ENCODE assay signal across 7 mouse cellular contexts in genomic region chr5:137741023-137741931, GRCm38 (mm10). TPM values are rescaled to one million over a fixed set of nuclear protein-coding genes. Genes with fewer than 3 reads are reported as not detected.
A peak's percentile ranks its signal among the peaks of the same experiment; 100 is the strongest.
DNase-seq lines count a peak whose midpoint lies in the region; ATAC-seq lines count a peak whose summit lies in the region.

Gene Nyap1, minus strand, starts transcription at chr5:137741607.

- peak within 1 kb of the TSS; percentile 72 for H3K9ac ChIP-seq in intestine, embryonic 16.5 days (ENCODE audit: low read depth, low read length)
- peak within 1 kb of the TSS; percentile 65 for H3K9ac ChIP-seq in limb, embryonic 11.5 days (ENCODE audit: low read length)
- H3K9ac ChIP-seq in midbrain, embryonic 13.5 days (replicated peaks) = peak within 1 kb of the TSS; percentile 92

- intact Hi-C loops in gastrocnemius, postnatal 14 days (cut with DNase I; ENCODE audit: low total_unique reads) = no loop called here

- under 1% methylated on average over 70 of the region's 71 CpGs for WGBS in intestine, embryonic 16.5 days
- WGBS in limb, embryonic 11.5 days = under 1% methylated on average over 69 of the region's 71 CpGs
- WGBS in midbrain, embryonic 13.5 days = under 1% methylated on average over 68 of the region's 71 CpGs

- no peaks in the 10 kb centered on the region for H3K9me3 ChIP-seq in intestine, embryonic 16.5 days (ENCODE audit: control insufficient read depth, low read length)
- H3K9me3 ChIP-seq in limb, embryonic 11.5 days (ENCODE audit: control insufficient read depth, low read length) = no peaks in the 10 kb centered on the region
- H3K9me3 ChIP-seq in midbrain, embryonic 13.5 days = no peaks in the 10 kb centered on the region

- DNase-seq in adrenal gland, adult 2 months = peak; percentile 85
- DNase-seq in embryo, embryonic 10 days (ENCODE audit: low spot score) = peak; percentile 73
- DNase-seq in gastrocnemius, postnatal 14 days = peak; percentile 71
- peak; percentile 89 for DNase-seq in limb, embryonic 11.5 days (ENCODE audit: low spot score)
- peak; percentile 64 to 80 for DNase-seq in spleen, adult 18-20 months

- peak within 1 kb of the TSS; percentile 89 for H3K4me2 ChIP-seq in intestine, embryonic 16.5 days (ENCODE audit: low read depth, low read length)
- H3K4me2 ChIP-seq in limb, embryonic 11.5 days (ENCODE audit: low read depth, severe bottlenecking) = peak within 1 kb of the TSS; percentile 92
- H3K4me2 ChIP-seq in midbrain, embryonic 13.5 days (replicated peaks) = peak within 1 kb of the TSS; percentile 95

- peak; percentile 82 for ATAC-seq in intestine, embryonic 16.5 days
- peak; percentile 84 for ATAC-seq in limb, embryonic 11.5 days (ENCODE audit: insufficient number of reproducible peaks, low FRiP score, low TSS enrichment, low read depth)
- peak; percentile 82 for ATAC-seq in midbrain, embryonic 13.5 days

- peaks cover 28% of the 10 kb centered on the region for H3K4me1 ChIP-seq in intestine, embryonic 16.5 days (ENCODE audit: control insufficient read depth, insufficient read depth, low read length)
- H3K4me1 ChIP-seq in limb, embryonic 11.5 days (ENCODE audit: control insufficient read depth, insufficient read depth, low read length) = peaks cover 13% of the 10 kb centered on the region
- peaks cover 56% of the 10 kb centered on the region for H3K4me1 ChIP-seq in midbrain, embryonic 13.5 days (replicated peaks)

- H3K27ac ChIP-seq in intestine, embryonic 16.5 days (ENCODE audit: low read length) = peak within 1 kb of the TSS; percentile 81
- 0 out of 2 replicates have a peak within 1 kb of the TSS, but pooled peaks have one; percentile 6 for H3K27ac ChIP-seq in limb, embryonic 11.5 days (replicated peaks; ENCODE audit: low read depth, low read length)
- peak within 1 kb of the TSS; percentile 83 for H3K27ac ChIP-seq in midbrain, embryonic 13.5 days

- H3K4me3 ChIP-seq in intestine, embryonic 16.5 days (ENCODE audit: low read length) = peak within 1 kb of the TSS; percentile 62
- H3K4me3 ChIP-seq in limb, embryonic 11.5 days (ENCODE audit: low read depth, low read length) = peak within 1 kb of the TSS; percentile 61
- H3K4me3 ChIP-seq in midbrain, embryonic 13.5 days (replicated peaks) = peak within 1 kb of the TSS; percentile 78

- no peaks in the 10 kb centered on the region for H3K27me3 ChIP-seq in intestine, embryonic 16.5 days (replicated peaks; ENCODE audit: control insufficient read depth, insufficient read depth, low read length)
- H3K27me3 ChIP-seq in limb, embryonic 11.5 days (ENCODE audit: control insufficient read depth, insufficient read depth, low read length) = no peaks in the 10 kb centered on the region
- H3K27me3 ChIP-seq in midbrain, embryonic 13.5 days = no peaks in the 10 kb centered on the region

- no peaks in the 10 kb centered on the region for H3K36me3 ChIP-seq in intestine, embryonic 16.5 days (ENCODE audit: control insufficient read depth, insufficient read depth, low read length)
- no peaks in the 10 kb centered on the region for H3K36me3 ChIP-seq in limb, embryonic 11.5 days (ENCODE audit: control insufficient read depth, insufficient read depth, low read length)
- peaks cover 18% of the 10 kb centered on the region for H3K36me3 ChIP-seq in midbrain, embryonic 13.5 days

RNA-seq across cellular contexts. Expression of gene Nyap1, which starts in this region (rescaled TPM):
- 1 to 10 TPM; 2.2 to 6.0 TPM for total RNA-seq in adrenal gland, adult 2 months (2021)
- 7.3 and 8.9 TPM in 2 replicates for polyA plus RNA-seq in adrenal gland, adult 2 months (2012; rRNA removed)
- under 1 TPM; 0.39 to 0.42 TPM for total RNA-seq in gastrocnemius, postnatal 14 days (2021)
- polyA plus RNA-seq in intestine, embryonic 16.5 days (2015; fragmentation: Nextera tagmentation; extraction: Ambion mirVana) = 2.2 and 2.3 TPM in 2 replicates
- 1.2 and 1.8 TPM in 2 replicates for polyA plus RNA-seq in limb, embryonic 11.5 days (2014; fragmentation: Nextera tagmentation; extraction: Ambion mirVana)
- 39.9 and 42.3 TPM in 2 replicates for polyA plus RNA-seq in midbrain, embryonic 13.5 days (2015; fragmentation: Nextera tagmentation; extraction: Ambion mirVana)

Comparison
In these comparisons a context has a peak if more than half of its experiments do, and no peak if none do; other contexts are left out.
1. Peak in every context shown above with its lines: DNase-seq, ATAC-seq, H3K4me3 ChIP-seq and H3K27ac ChIP-seq.
2. Peak in DNase-seq in gastrocnemius, postnatal 14 days; RNA of the gene not detected or under 1 TPM.
3. H3K27ac ChIP-seq: peak in every context shown above with its lines; median percentile 83 in midbrain, embryonic 13.5 days; 81 in intestine, embryonic 16.5 days; 6 in limb, embryonic 11.5 days.